In genomic region chr3:38957186-38957585, GRCm38 (mm10) we compare ENCODE assay signal across 35 mouse cellular contexts.
"Had no signal": no experiment of that assay in that cellular context is flagged by ENCODE, and none has a peak within 500 bp of the region (broad histone marks: within the 10 kb centered on the region; RNA-seq: fewer than 3 reads in every experiment).

No protein-coding gene starts in this region.

- H3K9me3 ChIP-seq: heart, embryonic 10.5 days; heart, embryonic 12.5 days; heart, embryonic 13.5 days; heart, embryonic 15.5 days; hindbrain, embryonic 10.5 days; hindbrain, embryonic 12.5 days; hindbrain, embryonic 13.5 days; hindbrain, embryonic 15.5 days; intestine, embryonic 15.5 days; kidney, embryonic 15.5 days had no signal

- H3K27ac ChIP-seq: heart, embryonic 10.5 days; heart, embryonic 13.5 days; heart, embryonic 15.5 days; hindbrain, embryonic 10.5 days; hindbrain, embryonic 12.5 days; hindbrain, embryonic 13.5 days; hindbrain, embryonic 14.5 days; hindbrain, embryonic 15.5 days; hindbrain, postnatal 0 days; intestine, embryonic 15.5 days; kidney, postnatal 0 days; layer of hippocampus, adult 2 months had no signal

- H3K9ac ChIP-seq: heart, embryonic 12.5 days; heart, embryonic 13.5 days; heart, embryonic 15.5 days; hindbrain, embryonic 12.5 days; hindbrain, embryonic 13.5 days; hindbrain, embryonic 14.5 days; hindbrain, embryonic 15.5 days; intestine, embryonic 15.5 days; kidney, embryonic 15.5 days had no signal

- H3K27me3 ChIP-seq: heart, embryonic 12.5 days; heart, embryonic 13.5 days; heart, embryonic 15.5 days; hindbrain, embryonic 12.5 days; hindbrain, embryonic 13.5 days; hindbrain, embryonic 15.5 days; intestine, embryonic 15.5 days; kidney, embryonic 15.5 days had no signal

- H3K4me2 ChIP-seq: heart, embryonic 11.5 days; heart, embryonic 12.5 days; heart, embryonic 13.5 days; heart, embryonic 15.5 days; hindbrain, embryonic 12.5 days; hindbrain, embryonic 13.5 days; hindbrain, embryonic 14.5 days; hindbrain, embryonic 15.5 days; intestine, embryonic 15.5 days; kidney, embryonic 15.5 days had no signal

- ATAC-seq: hindbrain, embryonic 16.5 days; hindbrain, postnatal 0 days; inflammation-experienced regulatory T-cells, adult 6 months; intestine, embryonic 15.5 days; intestine, embryonic 16.5 days; intestine, postnatal 0 days had no signal

- DNase-seq: heart, postnatal 10 days; heart, postnatal 14 days; heart, postnatal 36 days; heart, postnatal 4 days; kidney, adult 11 months; kidney, adult 18-20 months; kidney, adult 2 months; kidney, adult 8-10 months; kidney, adult 9 months; kidney, postnatal 10 days; kidney, postnatal 14 days; kidney, postnatal 25 days; kidney, postnatal 36 days; kidney, postnatal 4 days; layer of hippocampus, adult 9-11 months; layer of hippocampus, postnatal 36 days had no signal

- H3K4me1 ChIP-seq: heart, embryonic 10.5 days; heart, embryonic 15.5 days; hindbrain, embryonic 10.5 days; intestine, embryonic 15.5 days had no signal

- H3K4me3 ChIP-seq: heart, embryonic 10.5 days; heart, embryonic 12.5 days; heart, embryonic 13.5 days; heart, embryonic 15.5 days; hindbrain, embryonic 10.5 days; hindbrain, embryonic 12.5 days; hindbrain, embryonic 13.5 days; hindbrain, embryonic 15.5 days; intestine, embryonic 15.5 days; kidney, embryonic 15.5 days; layer of hippocampus, adult 2 months had no signal

- H3K36me3 ChIP-seq: intestine, embryonic 15.5 days had no signal
